Mouse (Mus musculus): ENCODE results near the gene B3gat3.

- TF ChIP-seq CTCF (IDR thresholded peaks at IDR 0.05; ENCODE audit: borderline replicate concordance, extremely low read depth, insufficient read depth, insufficient read length) (no peak), POLR2A (IDR thresholded peaks at IDR 0.05; ENCODE audit: borderline replicate concordance, extremely low read depth, insufficient read depth, insufficient read length, poor library complexity, severe bottlenecking) (no peak)
These were observed 36.6 kb upstream of the B3gat3 start, which contains the start of the genes Lbhd1 and Gm49403 for GRCm38 (mm10) chr19:8883616-8884015.

Data from brain, embryonic 14.5 days (tissue).